ENCODE assay signal across 9 mouse cellular contexts in genomic region chr2:68405163-68405715, GRCm38 (mm10).
DNase-seq lines count a peak whose midpoint lies in the region; ATAC-seq lines count a peak whose summit lies in the region.
"Had no signal": no experiment of that assay in that cellular context is flagged by ENCODE, and none has a peak within 500 bp of the region (broad histone marks: within the 10 kb centered on the region; RNA-seq: fewer than 3 reads in every experiment).

No protein-coding gene starts in this region.

- no peak overlapping the region for H3K4me2 ChIP-seq in heart, embryonic 15.5 days
- H3K4me2 ChIP-seq in forebrain, embryonic 16.5 days (ENCODE audit: low read length), result peak overlapping the region; percentile 42

- no peak for DNase-seq in heart, postnatal 10 days
- DNase-seq in embryo, embryonic 10.5 days (ENCODE audit: low spot score), result peak; percentile 66
- no peak for DNase-seq in Muller cell, postnatal 12 days (ENCODE audit: inconsistent ontology term)
- no peak for DNase-seq in layer of hippocampus, postnatal 10 days (ENCODE audit: low spot score in 2 of 2)
- DNase-seq in layer of hippocampus, postnatal 14 days (ENCODE audit: low spot score in 2 of 2), result no peak
- DNase-seq: gastrocnemius, postnatal 10 days had no signal

- ATAC-seq in heart, embryonic 15.5 days (replicated peaks; ENCODE audit: insufficient number of reproducible peaks, insufficient read depth, low FRiP score, low read depth), result no peak
- peak; percentile 17; the same call in 1 of the 2 replicates for ATAC-seq in forebrain, embryonic 16.5 days
- ATAC-seq in megakaryocyte, adult 5-6 weeks (ENCODE audit: poor library complexity, severe bottlenecking), result 0 out of 2 replicates have a peak, but pooled peaks have one; percentile 33

- intact Hi-C loops in heart, postnatal 10 days (cut with DNase I), result no loop called here

- no peaks in the 10 kb centered on the region for H3K9me3 ChIP-seq in heart, embryonic 15.5 days (replicated peaks)
- H3K9me3 ChIP-seq in forebrain, embryonic 16.5 days (ENCODE audit: control insufficient read depth, low read length), result no peaks in the 10 kb centered on the region

- H3K27ac ChIP-seq in heart, embryonic 15.5 days, result peak overlapping the region; percentile 5; the same call in 1 of the 2 replicates
- no peak overlapping the region for H3K27ac ChIP-seq in forebrain, embryonic 16.5 days (ENCODE audit: low read length)

- WGBS in heart, embryonic 15.5 days, result 62% methylated on average over 16 of the region's 16 CpGs
- WGBS in forebrain, embryonic 16.5 days, result 12% methylated on average over 16 of the region's 16 CpGs

- no peak overlapping the region for H3K4me3 ChIP-seq in heart, embryonic 15.5 days
- H3K4me3 ChIP-seq in forebrain, embryonic 16.5 days (replicated peaks; ENCODE audit: low read length), result peak overlapping the region; percentile 14

- no peaks in the 10 kb centered on the region for H3K27me3 ChIP-seq in heart, embryonic 15.5 days
- no peaks in the 10 kb centered on the region for H3K27me3 ChIP-seq in forebrain, embryonic 16.5 days (replicated peaks; ENCODE audit: control insufficient read depth, insufficient read depth, low read length)

- no peaks in the 10 kb centered on the region for H3K36me3 ChIP-seq in heart, embryonic 15.5 days
- H3K36me3 ChIP-seq in forebrain, embryonic 16.5 days (ENCODE audit: control insufficient read depth, insufficient read depth), result no peaks in the 10 kb centered on the region

- no peak overlapping the region for H3K9ac ChIP-seq in heart, embryonic 15.5 days
- H3K9ac ChIP-seq in forebrain, embryonic 16.5 days (replicated peaks; ENCODE audit: low read depth, low read length), result no peak overlapping the region

- H3K4me1 ChIP-seq in heart, embryonic 15.5 days (replicated peaks), result peaks cover 59% of the 10 kb centered on the region
- H3K4me1 ChIP-seq in forebrain, embryonic 16.5 days (replicated peaks; ENCODE audit: control insufficient read depth, insufficient read depth, low read length), result peaks cover 30% of the 10 kb centered on the region
